Mouse (Mus musculus): Measurements from ENCODE around the gene E4f1.
"Not testable (repeated sequence)": the region's sequence is repeated elsewhere in the genome, so short reads cannot be mapped to it uniquely, and the experiment has no call there.

E4f1 gene

GRCm38 (mm10) chr17:24455523-24456206 is 14.4 kb downstream of the E4f1 start:
- DNase-seq (ENCODE audit: low spot score in 2 of 2), result not testable (repeated sequence)

DNA sequence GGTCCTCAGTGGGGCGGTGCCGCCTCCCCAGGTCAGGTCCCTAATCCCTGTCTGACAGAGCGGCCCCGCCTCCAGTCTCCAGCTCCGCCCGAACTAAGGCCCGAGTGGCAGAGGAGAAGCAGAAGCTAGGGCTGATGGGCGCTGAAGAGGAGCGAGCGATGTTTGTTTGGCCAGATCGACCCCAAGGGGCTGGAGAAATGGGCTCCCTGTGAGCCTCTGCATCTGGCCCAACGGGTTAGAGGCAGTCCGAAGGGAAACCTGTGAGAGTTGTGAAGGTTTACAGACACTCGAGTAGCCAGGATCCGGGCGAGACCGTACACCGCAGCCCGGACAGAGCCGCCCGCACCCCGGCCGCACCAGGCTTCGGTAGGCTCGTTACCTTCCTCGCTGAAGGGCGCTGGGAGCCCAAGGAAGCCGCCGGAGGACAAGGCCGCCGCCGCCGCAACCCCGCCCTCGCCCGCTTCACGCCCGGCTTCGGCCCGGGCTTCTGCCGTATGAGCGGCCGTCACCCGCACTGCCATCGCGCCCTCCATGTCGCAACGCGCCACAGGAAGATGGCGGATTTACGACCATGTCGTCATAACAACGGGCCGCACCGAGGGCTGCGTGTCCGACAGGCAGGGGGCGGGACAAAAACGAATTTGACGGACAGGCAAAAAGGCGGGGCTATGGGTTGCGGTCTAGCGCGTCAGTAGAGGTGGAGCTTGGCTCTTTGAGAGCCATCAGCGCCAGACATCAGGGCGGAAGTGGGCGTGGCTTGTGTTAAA is 15.2 kb downstream of the E4f1 start:
- DNase-seq (ENCODE audit: low spot score in 2 of 2), result peak; percentile 98 to 99

DNA sequence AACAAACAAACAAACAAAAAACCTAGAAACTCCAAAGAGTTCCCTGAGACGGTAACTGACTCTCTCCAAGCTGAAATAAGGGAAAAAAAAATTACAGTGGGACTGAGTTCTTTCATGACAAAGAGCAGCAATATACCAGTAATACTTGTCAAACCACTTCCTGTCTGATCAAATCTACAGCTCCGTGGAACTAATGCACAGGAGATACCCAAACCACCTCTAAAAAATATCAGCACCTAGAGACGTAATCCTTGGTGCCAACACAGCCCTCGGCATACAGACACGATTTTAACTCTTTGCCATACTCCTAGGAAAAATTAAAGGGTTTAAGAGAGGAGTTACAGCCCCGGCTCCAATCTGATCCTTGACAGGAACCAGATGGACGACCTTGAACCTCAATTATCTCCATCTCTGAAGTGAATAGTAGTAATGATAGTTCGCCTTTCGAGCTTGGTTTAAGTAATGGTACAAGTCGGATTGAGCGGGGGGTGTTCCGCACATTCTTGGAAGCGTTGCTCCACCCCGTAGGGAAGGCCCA is 15.8 kb downstream of the E4f1 start:
- DNase-seq (ENCODE audit: low spot score in 2 of 2), result no peak

DNA sequence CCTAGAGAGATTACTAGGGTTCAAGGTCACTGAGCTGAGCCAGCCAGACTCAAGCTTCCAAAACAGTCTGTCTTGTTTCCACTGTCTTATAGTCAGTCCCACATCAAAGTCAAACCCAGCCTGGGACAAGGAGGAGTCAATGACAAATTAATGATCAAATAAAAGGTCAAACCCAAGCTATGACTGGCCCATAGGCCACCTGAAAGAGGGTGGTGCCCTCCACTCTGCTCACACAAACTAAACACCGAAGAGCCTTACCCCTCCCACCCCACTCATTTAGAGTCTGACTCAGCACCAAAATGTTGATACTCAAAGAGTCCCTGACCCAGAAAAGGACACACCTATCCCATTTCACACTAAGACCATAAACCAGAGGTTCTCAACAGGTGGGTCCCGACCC is 16.7 kb downstream of the E4f1 start:
- no peak for DNase-seq (ENCODE audit: low spot score in 2 of 2)

DNA sequence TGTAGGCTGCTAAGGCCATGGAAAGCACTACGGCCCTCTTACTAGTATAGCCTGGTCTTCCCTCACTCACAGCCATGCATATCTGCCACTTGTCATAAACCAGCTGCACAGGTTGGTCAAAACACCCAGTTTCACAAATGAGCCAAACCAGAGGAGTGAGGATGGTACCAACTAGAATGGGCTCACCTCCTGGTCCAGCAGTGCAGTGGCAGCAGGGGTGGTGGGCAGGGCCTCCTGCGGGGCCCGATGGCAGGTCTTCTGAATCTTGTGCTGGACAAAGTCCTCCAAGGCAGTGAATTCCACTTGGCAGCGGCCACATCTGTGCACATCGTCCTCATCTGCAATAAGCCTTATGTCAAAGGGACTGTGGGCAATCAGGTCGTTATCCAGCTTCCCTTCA is 18.9 kb downstream of the E4f1 start:
- no peak for DNase-seq (ENCODE audit: low spot score in 2 of 2)

- no peak for DNase-seq (ENCODE audit: low spot score in 2 of 2)
Observed at GRCm38 (mm10) chr17:24449507-24449906, 20.6 kb downstream of the E4f1 start.

GRCm38 (mm10) chr17:24446590-24446989 is 23.5 kb downstream of the E4f1 start:
- DNase-seq (ENCODE audit: low spot score in 2 of 2), result no peak

DNA sequence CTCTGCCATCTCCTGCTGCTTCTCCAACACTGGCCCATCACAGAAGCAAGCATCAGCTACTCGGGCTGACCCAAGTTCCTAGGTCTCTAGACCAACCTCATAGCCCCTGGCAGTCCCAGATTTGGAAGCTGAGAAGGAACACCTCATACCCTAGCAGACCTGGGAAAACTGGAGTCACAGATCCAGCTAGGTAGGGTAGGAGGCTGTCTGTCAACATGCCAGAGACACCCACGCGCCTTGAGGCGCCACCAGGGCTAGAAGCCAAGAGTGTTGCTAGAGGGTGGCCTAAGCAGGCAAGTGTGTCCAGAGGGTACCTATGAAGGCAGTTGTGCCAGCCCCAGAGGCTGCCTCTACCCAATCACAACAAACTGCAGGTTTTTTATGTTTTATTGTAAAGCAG is 26.7 kb downstream of the E4f1 start:
- peak in 1 of 2 experiments; percentile 40 for DNase-seq (ENCODE audit: low spot score in 2 of 2)

DNA sequence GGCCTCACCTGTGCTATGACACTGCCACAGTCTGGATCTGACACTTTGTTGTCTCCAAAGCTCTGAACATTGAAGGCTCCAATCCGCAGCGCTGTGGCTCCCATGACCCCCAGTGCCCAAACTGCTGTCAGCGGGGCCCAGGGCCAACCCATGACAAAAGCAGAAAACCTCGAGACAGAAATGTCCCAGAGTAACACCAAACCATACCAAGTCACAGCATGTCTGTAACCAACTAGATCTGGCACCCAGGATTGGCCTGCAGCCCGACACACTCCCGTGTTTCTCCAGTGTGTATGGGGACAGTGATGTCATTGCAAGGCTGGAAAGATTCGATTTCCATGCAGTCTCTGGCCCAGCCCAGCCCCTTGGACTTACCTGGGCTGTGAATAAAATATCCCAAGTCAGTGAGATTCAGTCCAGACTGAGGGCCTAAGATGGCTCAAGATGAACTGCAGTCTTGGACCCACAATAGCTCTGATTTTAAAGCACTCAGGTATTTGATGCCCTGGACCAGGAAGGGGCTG is 27.4 kb downstream of the E4f1 start, which contains the start of gene Dnase1l2:
Gene Dnase1l2, minus strand, starts transcription at position 474 of the 524 bp plus-strand sequence.
- DNase-seq (ENCODE audit: low spot score in 2 of 2), result no peak

GRCm38 (mm10) chr17:24442107-24442506 is 28.0 kb downstream of the E4f1 start:
- DNase-seq (ENCODE audit: low spot score in 2 of 2), result no peak

- no peak for DNase-seq (ENCODE audit: low spot score in 2 of 2)
Observed at GRCm38 (mm10) chr17:24441148-24441547, 29.0 kb downstream of the E4f1 start.

DNA sequence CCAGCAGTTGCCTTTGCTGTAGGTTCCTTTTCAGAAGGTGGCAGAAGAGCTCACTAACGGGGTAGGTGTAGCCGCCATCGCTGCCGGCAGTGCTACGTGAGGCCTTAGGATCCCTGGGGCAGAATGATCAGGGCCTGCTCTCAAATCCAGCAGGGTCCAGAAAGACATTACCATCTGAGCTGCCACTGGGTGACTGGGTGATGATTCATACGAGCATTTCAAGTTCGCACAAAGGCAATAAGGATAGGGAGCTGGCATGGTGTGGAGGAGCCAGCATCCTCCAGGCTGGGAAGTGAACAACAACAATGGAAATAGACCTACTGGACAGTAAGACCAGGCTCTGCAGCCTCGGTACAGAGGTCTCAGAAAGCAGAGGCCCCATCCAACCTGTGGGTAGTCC is 29.7 kb downstream of the E4f1 start:
- no peak for DNase-seq (ENCODE audit: low spot score in 2 of 2)

DNA sequence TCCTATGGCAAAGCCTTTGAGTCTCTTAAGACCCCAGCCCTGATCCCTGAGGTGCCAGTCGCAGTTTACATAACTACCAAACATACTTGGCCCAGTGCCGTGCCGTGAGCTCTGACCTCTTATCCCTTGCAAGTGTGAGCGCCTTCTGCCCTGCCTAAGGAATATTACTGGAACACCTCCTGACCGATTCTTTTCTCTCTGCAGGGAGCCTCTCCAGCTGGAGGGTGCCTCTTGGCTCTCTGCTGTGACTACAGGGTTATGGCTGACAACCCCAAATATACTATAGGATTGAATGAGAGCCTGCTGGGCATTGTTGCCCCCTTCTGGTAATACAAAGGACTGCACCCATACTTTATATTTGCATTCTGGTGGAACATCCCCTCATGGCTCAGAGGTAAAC is 33.1 kb downstream of the E4f1 start:
- DNase-seq (ENCODE audit: low spot score in 2 of 2), result no peak

DNA sequence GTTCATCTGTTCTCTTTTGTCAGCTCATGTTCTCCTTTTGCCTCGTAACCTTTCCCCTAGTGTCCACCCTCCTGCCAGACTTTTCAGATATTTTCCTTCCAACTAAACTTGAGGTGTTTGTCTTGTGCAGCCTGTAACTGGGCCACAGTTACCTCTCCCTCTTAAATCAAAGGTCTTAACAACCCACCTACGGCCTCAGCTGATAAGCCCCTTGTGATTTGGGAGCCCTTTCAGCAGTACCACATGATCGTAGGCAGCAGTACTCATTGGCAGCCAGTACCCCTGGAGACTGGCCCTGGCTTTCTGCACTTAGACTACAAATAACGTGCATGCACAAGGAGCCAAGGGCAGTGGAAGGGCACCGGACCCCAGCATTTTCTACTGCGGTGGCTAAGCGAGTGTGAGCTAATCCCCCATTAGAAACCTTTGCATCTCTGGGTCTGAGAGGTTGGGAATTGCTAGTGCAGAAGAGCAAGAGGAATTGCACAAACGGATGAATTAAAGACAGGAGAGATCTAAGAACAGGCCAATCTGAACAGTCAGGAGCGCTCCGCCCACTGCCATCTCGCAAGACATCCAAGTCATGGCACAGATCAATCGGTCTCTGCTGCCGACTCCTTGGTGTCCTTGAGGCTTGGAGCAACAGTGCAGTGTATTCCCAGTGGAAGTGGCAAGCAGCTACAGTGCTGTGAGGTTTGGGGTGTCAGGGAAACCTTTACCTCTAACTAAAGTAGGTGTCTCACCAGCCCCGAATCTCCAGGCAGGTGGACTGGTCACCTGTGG is 40.7 kb downstream of the E4f1 start:
- DNase-seq (ENCODE audit: low spot score in 2 of 2), result no peak

GRCm38 (mm10) chr17:24427170-24427557 is 42.9 kb downstream of the E4f1 start:
- DNase-seq (ENCODE audit: low spot score in 2 of 2), result no peak

GRCm38 (mm10) chr17:24426471-24427169 is 43.5 kb downstream of the E4f1 start, which contains the start of gene Eci1:
TSS of gene Eci1 (plus strand) at chr17:24426641.
- DNase-seq (ENCODE audit: low spot score in 2 of 2), result peak; percentile 83 to 89

DNA sequence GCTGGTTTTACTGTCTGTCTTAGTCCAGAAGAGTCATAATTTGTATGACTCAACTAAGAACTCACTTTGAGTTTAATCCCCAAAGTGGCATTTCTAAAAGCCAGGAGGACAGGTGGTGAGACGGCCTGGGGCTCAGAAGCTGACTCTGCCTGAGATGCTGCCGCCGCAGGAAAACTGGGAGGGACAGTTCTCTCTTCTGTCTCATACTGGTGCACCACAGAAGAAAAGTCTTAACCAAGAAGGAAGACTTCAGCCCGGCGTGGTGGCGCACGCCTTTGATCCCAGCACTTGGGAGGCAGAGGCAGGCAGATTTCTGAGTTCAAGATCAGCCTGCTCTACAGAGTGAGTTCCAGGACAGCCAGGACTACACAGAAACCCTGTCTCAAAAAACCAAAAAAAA is 44.2 kb downstream of the E4f1 start:
- DNase-seq (ENCODE audit: low spot score in 2 of 2), result no peak

DNA sequence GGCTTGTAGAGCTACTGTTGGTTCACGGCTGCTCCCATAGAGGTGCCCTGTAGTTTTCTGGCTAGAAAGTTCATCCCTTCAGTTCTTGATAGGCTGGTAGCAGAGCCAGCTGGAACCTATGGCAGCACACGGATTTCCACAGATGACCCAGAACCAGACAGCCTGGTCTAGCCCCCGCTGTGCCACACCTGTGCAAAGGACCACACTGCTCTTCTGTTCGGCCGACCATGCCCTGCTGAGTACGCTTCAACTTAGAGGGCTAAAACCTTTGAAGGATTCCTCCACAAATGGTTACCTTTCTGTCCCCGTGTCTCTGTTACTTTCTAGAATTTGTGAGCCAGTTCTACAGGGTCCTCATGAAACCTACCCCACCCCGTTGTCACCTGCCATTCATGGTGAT is 44.8 kb downstream of the E4f1 start:
- not testable (repeated sequence) for DNase-seq (ENCODE audit: low spot score in 2 of 2)

DNA sequence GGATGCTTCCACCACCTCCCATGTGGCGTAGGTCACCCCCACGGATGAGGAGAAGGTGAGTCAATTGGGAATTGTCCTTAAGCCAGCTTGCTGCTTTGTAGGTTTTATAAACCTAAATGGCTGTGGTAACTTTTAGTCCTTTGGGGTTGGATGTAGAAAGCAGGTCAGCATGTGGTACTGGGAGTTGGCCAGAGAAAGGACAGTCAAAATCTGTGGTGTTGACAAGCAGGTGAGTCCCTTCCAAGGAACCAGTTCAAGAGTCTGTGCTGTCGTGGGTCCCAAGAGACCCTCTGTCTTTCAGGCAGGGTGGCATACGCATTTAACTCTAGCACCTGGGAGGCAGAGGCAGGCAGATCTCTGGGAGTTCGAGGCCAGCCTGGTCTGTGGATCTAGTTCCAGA is 45.6 kb downstream of the E4f1 start:
- DNase-seq (ENCODE audit: low spot score in 2 of 2), result no peak

- no peak for DNase-seq (ENCODE audit: low spot score in 2 of 2)
Observed at GRCm38 (mm10) chr17:24423114-24423513, 47.0 kb downstream of the E4f1 start.

- DNase-seq (ENCODE audit: low spot score in 2 of 2), result no peak
Observed at GRCm38 (mm10) chr17:24416051-24416652, 54.0 kb downstream of the E4f1 start.

All from right cerebral cortex, postnatal 36 days (tissue).